Mouse (Mus musculus) CH12.LX (cell line): ENCODE data around the gene Lipm.
A peak's percentile ranks its signal among the peaks of the same experiment; 100 is the strongest.

ENCODE experiments used
- CHD1 ChIP-seq: IDR thresholded peaks from 2 replicates; pipeline ENCODE4 v1.6.1; 2012; ENCODE audit warnings: low read depth, low read length, improper control_type of control experiment, inconsistent platforms
- CHD2 ChIP-seq: IDR thresholded peaks from 2 replicates; pipeline ENCODE4 v1.6.1; 2011; ENCODE audit warnings: low read length, improper control_type of control experiment
- CTCF ChIP-seq, 2 experiments: IDR thresholded peaks in 1 of 2; conservative IDR thresholded peaks in 1 of 2; 2 replicates each; pipeline ENCODE4 v1.5.1; 2011 to 2012; ENCODE audit warnings: low read depth in 2 of 2, low read length in 2 of 2, improper control_type of control experiment in 1 of 2, inconsistent platforms in 1 of 2, mild to moderate bottlenecking in 1 of 2, moderate library complexity in 1 of 2
- EP300 ChIP-seq: IDR thresholded peaks from 2 replicates; pipeline ENCODE4 v1.6.1; 2011; ENCODE audit warnings: low read length, improper control_type of control experiment
- HCFC1 ChIP-seq: IDR thresholded peaks from 2 replicates; pipeline ENCODE4 v1.6.1; 2012; ENCODE audit warnings: low read depth, mild to moderate bottlenecking, inconsistent platforms, low read length, improper control_type of control experiment
- KAT2A ChIP-seq: IDR thresholded peaks from 2 replicates; pipeline ENCODE4 v1.6.1; 2012; ENCODE audit warnings: low read length, improper control_type of control experiment, inconsistent platforms; ENCODE audit not compliant: insufficient replicate concordance
- MXI1 ChIP-seq: IDR thresholded peaks from 2 replicates; pipeline ENCODE4 v1.6.1; 2011; ENCODE audit warnings: mild to moderate bottlenecking, low read depth, low read length, improper control_type of control experiment
- POLR2A ChIP-seq: IDR thresholded peaks from 2 replicates; pipeline ENCODE4 v1.6.1; 2011; ENCODE audit warnings: low read depth, mild to moderate bottlenecking, improper control_type of control experiment, low read length
- POLR2AphosphoS2 ChIP-seq: IDR thresholded peaks from 2 replicates; pipeline ENCODE4 v1.6.1; 2011; ENCODE audit warnings: low read depth, low read length, improper control_type of control experiment
- SIN3A ChIP-seq: IDR thresholded peaks from 2 replicates; pipeline ENCODE4 v1.6.1; 2012; ENCODE audit warnings: low read length, improper control_type of control experiment, inconsistent platforms
- TCF12 ChIP-seq: IDR thresholded peaks from 2 replicates; pipeline ENCODE4 v1.6.1; 2014; ENCODE audit warnings: low read depth, mild to moderate bottlenecking, inconsistent platforms, low read length, improper control_type of control experiment
- USF1 ChIP-seq: IDR thresholded peaks from 2 replicates; pipeline ENCODE4 v1.6.1; 2014; ENCODE audit warnings: low read depth, mild to moderate bottlenecking, inconsistent platforms, low read length, improper control_type of control experiment
- USF2 ChIP-seq: conservative IDR thresholded peaks from 2 replicates; pipeline ENCODE4 v1.6.1; 2011; ENCODE audit warnings: low read depth, low read length, improper control_type of control experiment
- ZNF384 ChIP-seq: IDR thresholded peaks from 2 replicates; pipeline ENCODE4 v1.6.1; 2012; ENCODE audit warnings: low read depth, low read length, improper control_type of control experiment, inconsistent platforms

DNA sequence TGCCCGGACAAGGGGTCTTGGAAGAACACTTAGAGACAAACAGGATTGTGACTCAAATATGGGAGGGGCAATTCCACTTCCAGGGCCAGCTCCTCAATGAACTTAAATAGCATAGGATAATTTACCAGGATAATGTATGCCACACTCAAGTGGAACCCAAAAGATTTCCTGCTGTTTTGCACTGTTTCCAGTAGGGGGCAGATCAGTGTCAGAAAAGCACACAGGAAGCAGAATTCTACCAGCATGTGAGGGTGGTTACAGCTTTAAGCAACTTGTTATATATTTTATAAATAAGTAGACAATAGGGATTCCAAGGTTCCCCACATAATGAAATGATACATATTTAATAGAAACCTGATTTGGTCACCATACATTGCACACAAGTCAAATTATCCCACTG is 51.2 kb downstream of the Lipm start:
- TF ChIP-seq CTCF (conservative IDR thresholded peaks at IDR 0.05 in 1 of 2, IDR thresholded peaks at IDR 0.05 in 1 of 2; ENCODE audit: low read depth in 2 of 2, low read length in 2 of 2) (peak; percentile 70 to 86), POLR2A (no peak), KAT2A (no peak), EP300 (no peak), HCFC1 (no peak), USF1 (no peak), USF2 (no peak), ZNF384 (no peak), POLR2AphosphoS2 (no peak), SIN3A (no peak), CHD1 (no peak), MXI1 (no peak), TCF12 (no peak), CHD2 (no peak)
